Comparison of ENCODE assay signal across 7 mouse cellular contexts in genomic region chr17:45685171-45686092, GRCm38 (mm10). TPM values are rescaled to one million over a fixed set of nuclear protein-coding genes. Genes with fewer than 3 reads are reported as not detected.
DNase-seq lines count a peak whose midpoint lies in the region; ATAC-seq and TF ChIP-seq lines count a peak whose summit lies in the region.

No protein-coding gene starts in this region.

- DNase-seq in ZHBTc4 (ENCODE audit: low read depth, low spot score) = peak; percentile 49
- DNase-seq in embryonic facial prominence, embryonic 11.5 days (ENCODE audit: low spot score) = peak; percentile 52
- peak; percentile 43 to 67 for DNase-seq in kidney, postnatal 36 days
- DNase-seq in lung, postnatal 4 days = peak; percentile 61 to 63
- peak; percentile 62 for DNase-seq in right cerebral cortex, postnatal 14 days

- WGBS in embryonic facial prominence, embryonic 11.5 days = under 1% methylated on average over 58 of the region's 58 CpGs
- WGBS in heart, embryonic 14.5 days = under 1% methylated on average over 56 of the region's 58 CpGs

- no peak for TF ChIP-seq CTCF in E14TG2a.4 (conservative IDR thresholded peaks at IDR 0.05; ENCODE audit: low read length)

- peak overlapping the region; percentile 80 for H3K9ac ChIP-seq in embryonic facial prominence, embryonic 11.5 days (replicated peaks; ENCODE audit: low read length)
- H3K9ac ChIP-seq in heart, embryonic 14.5 days (ENCODE audit: low read length) = peak overlapping the region; percentile 90

- ATAC-seq in embryonic facial prominence, embryonic 11.5 days (replicated peaks; ENCODE audit: insufficient number of reproducible peaks, low FRiP score, low TSS enrichment, low read depth) = peak; percentile 66; the same call in 1 of the 2 replicates
- ATAC-seq in heart, embryonic 14.5 days (ENCODE audit: insufficient number of reproducible peaks, insufficient read depth, low FRiP score, low read depth) = peak; percentile 35

- H3K4me1 ChIP-seq in E14TG2a.4 (replicated peaks; ENCODE audit: low read depth, low read length) = peaks cover 72% of the 10 kb centered on the region
- H3K4me1 ChIP-seq in embryonic facial prominence, embryonic 11.5 days (ENCODE audit: control insufficient read depth, insufficient read depth, low read length) = peaks cover 4% of the 10 kb centered on the region; the same call in 1 of the 2 replicates
- H3K4me1 ChIP-seq in heart, embryonic 14.5 days (ENCODE audit: control insufficient read depth in 2 of 2, insufficient read depth in 2 of 2, low read length in 2 of 2) = peaks cover 18 to 31% of the 10 kb centered on the region in 2 experiments

- H3K36me3 ChIP-seq in E14TG2a.4 (ENCODE audit: insufficient read depth, low read length) = peaks cover 2% of the 10 kb centered on the region; the same call in 1 of the 2 replicates
- H3K36me3 ChIP-seq in embryonic facial prominence, embryonic 11.5 days (replicated peaks; ENCODE audit: control insufficient read depth, insufficient read depth, low read depth, low read length) = no peaks in the 10 kb centered on the region
- no peaks in the 10 kb centered on the region for H3K36me3 ChIP-seq in heart, embryonic 14.5 days (ENCODE audit: control insufficient read depth, insufficient read depth, low read length)

- peak overlapping the region; percentile 72 for H3K4me2 ChIP-seq in embryonic facial prominence, embryonic 11.5 days (ENCODE audit: low read depth, low read length)
- H3K4me2 ChIP-seq in heart, embryonic 14.5 days (ENCODE audit: low read length) = peak overlapping the region; percentile 80

- peak overlapping the region; percentile 66 for H3K27ac ChIP-seq in embryonic facial prominence, embryonic 11.5 days (replicated peaks; ENCODE audit: low read depth, low read length)
- H3K27ac ChIP-seq in heart, embryonic 14.5 days (replicated peaks in 1 of 2; ENCODE audit: control insufficient read depth in 1 of 2, insufficient read depth in 1 of 2, low read depth in 2 of 2, low read length in 2 of 2) = peak overlapping the region; percentile 18 to 56

- no peaks in the 10 kb centered on the region for H3K9me3 ChIP-seq in E14TG2a.4 (ENCODE audit: low read length)
- no peaks in the 10 kb centered on the region for H3K9me3 ChIP-seq in embryonic facial prominence, embryonic 11.5 days (replicated peaks; ENCODE audit: control insufficient read depth, low read length)
- H3K9me3 ChIP-seq in heart, embryonic 14.5 days (ENCODE audit: control insufficient read depth, low read length) = peaks cover 4% of the 10 kb centered on the region; the same call in 1 of the 2 replicates

- H3K27me3 ChIP-seq in E14TG2a.4 (ENCODE audit: insufficient read depth, low read length) = peaks cover 9% of the 10 kb centered on the region
- no peaks in the 10 kb centered on the region for H3K27me3 ChIP-seq in embryonic facial prominence, embryonic 11.5 days (ENCODE audit: control insufficient read depth, insufficient read depth, low read length)
- no peaks in the 10 kb centered on the region for H3K27me3 ChIP-seq in heart, embryonic 14.5 days (ENCODE audit: control insufficient read depth, insufficient read depth, low read length)

- peak overlapping the region; percentile 93 for H3K4me3 ChIP-seq in E14TG2a.4 (replicated peaks; ENCODE audit: low read length)
- peak overlapping the region; percentile 86 for H3K4me3 ChIP-seq in embryonic facial prominence, embryonic 11.5 days (ENCODE audit: low read depth, low read length)
- peak overlapping the region; percentile 73 to 81 for H3K4me3 ChIP-seq in heart, embryonic 14.5 days (ENCODE audit: control insufficient read depth in 1 of 2, insufficient read depth in 1 of 2, low read depth in 1 of 2, low read length in 2 of 2)

RNA-seq across cellular contexts. Expression of gene Mrpl14, which starts 0.7 kb away (rescaled TPM):
- 127 and 141 TPM in 2 replicates for polyA plus RNA-seq in embryonic facial prominence, embryonic 11.5 days (2014; fragmentation: Nextera tagmentation; extraction: Ambion mirVana)
- 148 and 155 TPM in 2 replicates for polyA plus RNA-seq in heart, embryonic 14.5 days (2014; fragmentation: Nextera tagmentation; extraction: Ambion mirVana)

RNA-seq across cellular contexts. Expression of gene Tmem63b, which starts 1.3 kb away (rescaled TPM):
- 23.5 and 24.8 TPM in 2 replicates for polyA plus RNA-seq in embryonic facial prominence, embryonic 11.5 days (2014; fragmentation: Nextera tagmentation; extraction: Ambion mirVana)
- 31.2 and 32.4 TPM in 2 replicates for polyA plus RNA-seq in heart, embryonic 14.5 days (2014; fragmentation: Nextera tagmentation; extraction: Ambion mirVana)

RNA-seq across cellular contexts. Expression of gene Capn11, which starts 26.3 kb away (rescaled TPM):
- 0.28 and 0.52 TPM in 2 replicates for polyA plus RNA-seq in embryonic facial prominence, embryonic 11.5 days (2014; fragmentation: Nextera tagmentation; extraction: Ambion mirVana)
- polyA plus RNA-seq in heart, embryonic 14.5 days (2014; fragmentation: Nextera tagmentation; extraction: Ambion mirVana) = 0.12 TPM in 1 of 2 replicates, not detected in the other

RNA-seq across cellular contexts. Expression of gene 1600014C23Rik, which starts 48.2 kb away (rescaled TPM):
- polyA plus RNA-seq in embryonic facial prominence, embryonic 11.5 days (2014; fragmentation: Nextera tagmentation; extraction: Ambion mirVana) = 0.61 TPM in 1 of 2 replicates, not detected in the other
- polyA plus RNA-seq in heart, embryonic 14.5 days (2014; fragmentation: Nextera tagmentation; extraction: Ambion mirVana) = 0.73 and 1.0 TPM in 2 replicates

Comparison
In these comparisons a context has a peak if more than half of its experiments do, and no peak if none do; other contexts are left out.
1. Peak in every context shown above with its lines: DNase-seq, ATAC-seq, H3K4me3 ChIP-seq and H3K27ac ChIP-seq.